Mouse (Mus musculus) CH12.LX (cell line): ENCODE measurements around the gene Ntm.

ENCODE experiments used
- CHD1 ChIP-seq: IDR thresholded peaks from 2 replicates; pipeline ENCODE4 v1.6.1; 2012; ENCODE audit warnings: low read depth, low read length, improper control_type of control experiment, inconsistent platforms
- CHD2 ChIP-seq: IDR thresholded peaks from 2 replicates; pipeline ENCODE4 v1.6.1; 2011; ENCODE audit warnings: low read length, improper control_type of control experiment
- CTCF ChIP-seq, 2 experiments: IDR thresholded peaks in 1 of 2; conservative IDR thresholded peaks in 1 of 2; 2 replicates each; pipeline ENCODE4 v1.5.1; 2011 to 2012; ENCODE audit warnings: low read depth in 2 of 2, low read length in 2 of 2, improper control_type of control experiment in 1 of 2, inconsistent platforms in 1 of 2, mild to moderate bottlenecking in 1 of 2, moderate library complexity in 1 of 2
- E2F4 ChIP-seq: IDR thresholded peaks from 2 replicates; pipeline ENCODE4 v1.6.1; 2011; ENCODE audit warnings: low read depth, low read length, improper control_type of control experiment; ENCODE audit not compliant: insufficient replicate concordance
- EP300 ChIP-seq: IDR thresholded peaks from 2 replicates; pipeline ENCODE4 v1.6.1; 2011; ENCODE audit warnings: low read length, improper control_type of control experiment
- JUN ChIP-seq: IDR thresholded peaks from 2 replicates; pipeline ENCODE4 v1.6.1; 2011; ENCODE audit warnings: low read depth, mild to moderate bottlenecking, low read length, improper control_type of control experiment, moderate library complexity; ENCODE audit not compliant: insufficient read depth
- JUND ChIP-seq: conservative IDR thresholded peaks from 2 replicates; pipeline ENCODE4 v1.6.1; 2011; ENCODE audit warnings: low read depth, low read length, improper control_type of control experiment
- POLR2A ChIP-seq: IDR thresholded peaks from 2 replicates; pipeline ENCODE4 v1.6.1; 2011; ENCODE audit warnings: low read depth, mild to moderate bottlenecking, improper control_type of control experiment, low read length
- SIN3A ChIP-seq: IDR thresholded peaks from 2 replicates; pipeline ENCODE4 v1.6.1; 2012; ENCODE audit warnings: low read length, improper control_type of control experiment, inconsistent platforms
- USF1 ChIP-seq: IDR thresholded peaks from 2 replicates; pipeline ENCODE4 v1.6.1; 2014; ENCODE audit warnings: low read depth, mild to moderate bottlenecking, inconsistent platforms, low read length, improper control_type of control experiment
- ZC3H11A ChIP-seq: IDR thresholded peaks from 2 replicates; pipeline ENCODE4 v1.6.1; 2012; ENCODE audit warnings: low read depth, mild to moderate bottlenecking, inconsistent platforms, low read length, improper control_type of control experiment

DNA sequence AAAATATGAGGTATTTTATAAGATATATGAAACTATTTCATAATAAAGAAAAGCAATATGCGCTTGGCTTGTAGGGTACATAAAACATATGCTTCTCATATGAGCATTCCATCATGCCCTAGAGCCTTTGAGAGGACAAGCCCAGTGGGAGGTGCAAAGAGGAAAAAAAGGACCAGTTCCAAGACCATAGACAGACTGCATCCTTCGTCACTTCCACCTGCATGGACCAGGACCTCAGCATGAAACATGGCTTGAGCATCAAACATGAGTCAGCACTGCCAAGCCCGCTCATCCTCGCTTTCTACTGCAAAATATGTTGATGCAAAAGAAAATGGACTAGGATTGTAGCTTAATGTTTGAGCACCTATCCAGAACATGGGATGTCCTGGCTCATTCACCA is 569.8 kb downstream of the Ntm start:
- TF ChIP-seq CTCF (conservative IDR thresholded peaks at IDR 0.05 in 1 of 2, IDR thresholded peaks at IDR 0.05 in 1 of 2; ENCODE audit: low read depth in 2 of 2, low read length in 2 of 2) (no peak), JUND (no peak), CHD2 (no peak), SIN3A (no peak), JUN (no peak), POLR2A (no peak), EP300 (no peak), ZC3H11A (no peak), CHD1 (no peak), E2F4 (no peak), USF1 (no peak)
